Mouse (Mus musculus): Measurements from ENCODE around the gene Hist1h2bj. TPM values are rescaled to one million over a fixed set of nuclear protein-coding genes. Genes with fewer than 3 reads are reported as not detected.
"Not testable (repeated sequence)": the region's sequence is repeated elsewhere in the genome, so short reads cannot be mapped to it uniquely, and the experiment has no call there.

The Hist1h2bj gene
- total RNA-seq, 2 experiments from 2014 or later = 2.3 to 3.4 TPM

GRCm38 (mm10) chr13:22020901-22021339, 22.1 kb upstream of the Hist1h2bj start:
- Histone ChIP-seq H3K4me3 (peak overlapping the region; percentile 71), H3K27ac (peak overlapping the region; percentile 63)
- no peak for TF ChIP-seq CTCF (IDR thresholded peaks at IDR 0.05)
- intact Hi-C loops (cut with DNase I) = loop anchor here (5.0 to 10.0 kb wide), 3 partner anchors 166 to 1496 kb away; no protein-coding TSS in a partner anchor
- DNase-seq = peak; percentile 68

GRCm38 (mm10) chr13:22021581-22021980, 21.4 kb upstream of the Hist1h2bj start:
- intact Hi-C loops (cut with DNase I) = loop anchor here (5.0 to 10.0 kb wide), 3 partner anchors 167 to 1496 kb away; no protein-coding TSS in a partner anchor
- no peak for DNase-seq
- Histone ChIP-seq H3K4me3 (peak overlapping the region; percentile 71), H3K27ac (peak overlapping the region; percentile 63)
- TF ChIP-seq CTCF (IDR thresholded peaks at IDR 0.05) = no peak

GRCm38 (mm10) chr13:22022241-22022640, 20.8 kb upstream of the Hist1h2bj start:
- no peak for TF ChIP-seq CTCF (IDR thresholded peaks at IDR 0.05)
- Histone ChIP-seq H3K27ac (peak overlapping the region; percentile 63), H3K4me3 (peak overlapping the region; percentile 71)
- peak; percentile 83 for DNase-seq
- intact Hi-C loops (cut with DNase I) = loop anchor here (2.0 to 10.0 kb wide), 5 partner anchors 77 to 1495 kb away; partner anchors contain the start of gene Zfp184

GRCm38 (mm10) chr13:22026058-22027031, 16.7 kb upstream of the Hist1h2bj start:
- peak overlapping the region; percentile 64 for H3K4me3 ChIP-seq
- no peak for TF ChIP-seq CTCF (IDR thresholded peaks at IDR 0.05)
- intact Hi-C loops (cut with DNase I) = loop anchor here (5.0 to 10.0 kb wide), 3 partner anchors 172 to 1406 kb away; no protein-coding TSS in a partner anchor
- H3K27ac ChIP-seq = peak overlapping the region; percentile 50; the same call in 1 of the 2 replicates
- peak; percentile 81 for DNase-seq

- peak; percentile 97 for TF ChIP-seq CTCF (IDR thresholded peaks at IDR 0.05)
Observed at GRCm38 (mm10) chr13:22028673-22029460, 14.1 kb upstream of the Hist1h2bj start.

GRCm38 (mm10) chr13:22029928-22030327, 13.1 kb upstream of the Hist1h2bj start:
- Histone ChIP-seq H3K27ac (no peak overlapping the region), H3K4me3 (no peak overlapping the region)
- no peak for DNase-seq
- TF ChIP-seq CTCF (IDR thresholded peaks at IDR 0.05) = no peak
- intact Hi-C loops (cut with DNase I) = loop anchor here (1.0 to 10.0 kb wide), 5 partner anchors 56 to 1402 kb away; no protein-coding TSS in a partner anchor

More at GRCm38 (mm10) chr13:22028673-22029460, 14.1 kb upstream of the Hist1h2bj start:
- peak overlapping the region; percentile 85 for H3K4me3 ChIP-seq
- peak; percentile 94 for DNase-seq
- intact Hi-C loops (cut with DNase I) = loop anchor here (1.0 to 10.0 kb wide), 4 partner anchors 55 to 1403 kb away; no protein-coding TSS in a partner anchor
- H3K27ac ChIP-seq = peak overlapping the region; percentile 87

- intact Hi-C loops (cut with DNase I) = loop anchor here (5.0 kb wide), 1 partner anchor 108 kb away; no protein-coding TSS in a partner anchor
- no peak overlapping the region for H3K27ac ChIP-seq
- H3K4me3 ChIP-seq = no peak overlapping the region
- DNase-seq = no peak
- peak; percentile 70 for TF ChIP-seq CTCF (IDR thresholded peaks at IDR 0.05)
Observed at GRCm38 (mm10) chr13:22030493-22030892, 12.5 kb upstream of the Hist1h2bj start.

- no peak overlapping the region for H3K4me3 ChIP-seq
- no peak overlapping the region for H3K27ac ChIP-seq
- intact Hi-C loops (cut with DNase I) = loop anchor here (5.0 kb wide), 1 partner anchor 112 kb away; no protein-coding TSS in a partner anchor
- DNase-seq = no peak
- TF ChIP-seq CTCF (IDR thresholded peaks at IDR 0.05) = no peak
Observed at GRCm38 (mm10) chr13:22033741-22034442, 9.1 kb upstream of the Hist1h2bj start.

GRCm38 (mm10) chr13:22034443-22035266, 8.4 kb upstream of the Hist1h2bj start:
- H3K27ac ChIP-seq = no peak overlapping the region
- H3K4me3 ChIP-seq = peak overlapping the region; percentile 70
- intact Hi-C loops (cut with DNase I) = loop anchor here (5.0 kb wide), 1 partner anchor 112 kb away; no protein-coding TSS in a partner anchor
- TF ChIP-seq CTCF (IDR thresholded peaks at IDR 0.05) = no peak
- no peak for DNase-seq

- intact Hi-C loops (cut with DNase I); H3K27ac ChIP-seq: not testable (repeated sequence)
- peak within 1 kb of the TSS; percentile 70 for H3K4me3 ChIP-seq
- DNase-seq = peak; percentile 72
Observed at GRCm38 (mm10) chr13:22035267-22036148, 7.5 kb upstream of the Hist1h2bj start, which contains the start of the genes Hist1h2ah and Hist1h2bk. Gene Hist1h2ah, minus strand, starts transcription at chr13:22035568. Gene Hist1h2bk, plus strand, starts transcription at chr13:22035870.
